Mouse (Mus musculus): ENCODE measurements at regions not wholly inside any gene's neighbourhood (a gene's known extent, or its start where the extent isn't known, plus 50 kb on each side); places are given as distances from the start of the nearest gene placed in this dataset.

DNA sequence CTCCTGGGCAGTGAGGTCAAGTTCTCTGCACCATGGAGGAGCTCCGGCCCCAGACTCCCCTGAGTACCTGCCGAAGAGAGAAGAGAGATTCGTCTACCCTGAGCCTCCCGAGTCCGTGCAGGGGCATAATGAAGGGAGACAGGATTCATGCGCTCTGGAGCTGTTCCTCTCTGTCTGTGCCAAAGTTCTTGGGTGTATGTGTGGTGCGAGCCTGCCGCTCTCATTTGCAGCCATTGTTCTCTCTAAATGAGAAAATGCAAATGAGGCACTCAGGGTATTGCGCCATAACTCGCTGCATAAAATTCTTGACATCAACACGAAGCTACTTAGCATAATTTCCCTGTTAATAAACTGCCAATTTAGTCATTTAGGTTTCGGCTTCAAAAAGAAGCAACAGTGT lies 103.2 kb upstream of the Fstl4 start:
- TF ChIP-seq CTCF (IDR thresholded peaks at IDR 0.05; ENCODE audit: low read depth) (no peak), EP300 (IDR thresholded peaks at IDR 0.05; ENCODE audit: low read depth) (no peak)
